Mouse (Mus musculus) lung, postnatal 14 days (tissue): ENCODE measurements around the gene Dll3.
"Not testable (repeated sequence)": the region's sequence is repeated elsewhere in the genome, so short reads cannot be mapped to it uniquely, and the experiment has no call there.

ENCODE experiments used
- DNase-seq: peaks from one replicate; pipeline ENCODE4 v3.0.0; 2021

The Dll3 gene

GRCm38 (mm10) chr7:28243943-28244342 is 58.1 kb downstream of the Dll3 start:
- not testable (repeated sequence) for DNase-seq
